Mouse (Mus musculus) adrenal gland, adult 10 weeks (tissue): ENCODE measurements around the gene Ccdc191. TPM values are rescaled to one million over a fixed set of nuclear protein-coding genes. Genes with fewer than 3 reads are reported as not detected.

Experiments used
- polyA plus RNA-seq: library from polyadenylated mRNA; stranded (reverse); fragments of 350-450 nt; fragmentation: Illumina TruSeq; extraction: RNeasy Lipid Tissue Mini Kit (QIAGEN cat#74804); gene quantifications from one replicate; pipeline ENCODE4 v1.2.3, GENCODE M21; 2014; ENCODE audit warnings: low read depth, low replicate concordance

Gene Ccdc191
- 9.2 TPM for polyA plus RNA-seq

GRCm38 (mm10) chr16:43889208-43890004, at the start of gene Ccdc191:
Ccdc191 (plus strand) TSS chr16:43889800.

GRCm38 (mm10) chr16:43926341-43926859, 36.8 kb downstream of the Ccdc191 start, which contains the start of gene Qtrt2:
Qtrt2 (minus strand) TSS chr16:43926809.

GRCm38 (mm10) chr16:43979328-43980109, 89.9 kb downstream of the Ccdc191 start, which contains the start of gene Zdhhc23:
Zdhhc23 (minus strand) TSS chr16:43979791.

Other genes starting within 250 kb of the Ccdc191 start
- gene Tigit, start 225.7 kb upstream of the Ccdc191 start, polyA plus RNA-seq, result not detected
- gene Drd3, start 135.8 kb upstream of the Ccdc191 start, polyA plus RNA-seq, result not detected
- 19.7 TPM for gene Qtrt2, start 37.0 kb downstream of the Ccdc191 start, polyA plus RNA-seq
- gene Zdhhc23, start 90.0 kb downstream of the Ccdc191 start, polyA plus RNA-seq, result 0.47 TPM
- 4.5 TPM for gene Gramd1c, start 173.5 kb downstream of the Ccdc191 start, polyA plus RNA-seq
- gene Atp6v1a, start 249.9 kb downstream of the Ccdc191 start, polyA plus RNA-seq, result 249 TPM